Mouse (Mus musculus): ENCODE data around the gene F2rl2.

DNA sequence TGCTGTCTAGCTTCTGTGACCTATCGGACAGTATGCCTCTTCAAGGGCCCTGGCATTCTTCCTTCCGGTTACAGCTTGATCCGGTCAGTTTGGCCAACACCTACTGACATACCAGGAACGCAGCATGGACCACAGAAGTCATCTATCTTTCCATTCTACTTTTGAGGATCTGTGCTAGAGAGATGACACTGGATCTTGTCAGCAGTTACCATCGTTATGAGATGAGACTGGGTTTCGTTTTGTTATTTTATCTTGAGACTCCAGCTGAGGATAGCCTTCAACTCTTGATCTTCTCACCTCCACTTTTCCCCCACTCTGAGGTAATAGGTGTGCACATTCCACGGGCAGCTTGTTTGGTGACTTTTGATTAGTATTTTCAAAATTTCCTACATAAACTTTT, 24.3 kb upstream of the F2rl2 start:
- no peak for TF ChIP-seq CTCF (IDR thresholded peaks at IDR 0.05; ENCODE audit: control insufficient read depth, insufficient read depth, insufficient replicate concordance, low read depth, low read length)
- TF ChIP-seq POLR2A (IDR thresholded peaks at IDR 0.05; ENCODE audit: control insufficient read depth, low read depth, low read length): no peak

Measured in testis, adult 2 months (tissue).